Mouse (Mus musculus) kidney, postnatal 10 days (tissue): ENCODE measurements around the gene Cpt1c.

Experiments used
- DNase-seq: peaks from one replicate; pipeline ENCODE4 v3.0.0; 2021; ENCODE audit warnings: mixed read lengths

Cpt1c gene

DNA sequence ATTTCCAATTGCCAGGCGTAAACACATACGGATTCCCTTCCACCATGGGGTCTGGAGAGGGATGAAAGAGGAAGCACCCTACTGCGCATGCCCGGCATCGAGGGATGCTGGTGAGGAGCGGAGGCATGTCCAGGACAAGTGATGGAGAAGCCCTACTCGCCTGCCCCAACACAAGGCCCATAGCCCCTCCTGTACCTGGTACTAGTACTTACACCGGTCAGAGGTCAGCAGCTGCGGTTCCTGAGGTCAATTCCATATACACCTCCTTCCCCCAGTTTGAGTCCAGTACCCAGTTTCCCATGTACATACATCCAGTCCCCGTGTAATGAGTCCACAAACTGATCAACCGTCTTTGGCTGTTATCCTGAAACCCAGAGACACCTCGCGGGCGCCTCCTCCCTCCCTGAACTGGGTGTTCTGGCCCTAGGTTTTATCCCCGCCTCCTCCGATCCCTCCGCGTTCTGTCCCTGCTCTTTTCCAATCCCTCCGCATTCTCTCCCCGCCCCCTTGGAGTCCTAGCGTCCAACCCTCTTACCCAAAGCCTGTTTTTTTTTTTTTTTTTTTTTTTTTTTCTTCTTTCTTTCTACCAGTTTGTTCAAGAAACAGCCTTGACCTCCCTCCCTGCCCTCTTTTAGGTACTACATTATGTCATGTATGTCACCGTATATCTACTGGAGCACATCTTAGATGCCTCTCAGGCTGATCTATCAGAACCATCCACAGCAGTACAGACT lies at the start of gene Cpt1c:
Gene Cpt1c (minus strand): TSS at position 469 of the 734 bp plus-strand sequence.
- peak; percentile 88 for DNase-seq

DNA sequence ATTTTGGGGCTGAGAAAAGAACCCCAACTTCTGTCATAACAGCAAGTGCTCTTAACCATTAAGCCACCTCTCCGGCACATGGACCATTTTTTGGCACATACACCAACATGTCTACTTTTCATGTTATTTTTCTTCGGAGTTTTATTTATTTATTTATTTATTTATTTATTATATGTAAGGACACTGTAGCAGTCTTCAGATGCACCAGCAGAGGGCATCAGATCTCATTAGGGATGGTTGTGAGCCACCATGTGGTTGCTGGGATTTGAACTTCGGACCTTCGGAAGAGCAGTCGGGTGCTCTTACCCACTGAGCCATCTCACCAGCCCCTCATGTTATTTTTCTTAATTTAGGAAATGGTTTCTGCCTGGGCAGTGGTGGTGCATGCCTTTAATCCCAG lies 49.1 kb upstream of the Cpt1c start:
- DNase-seq, result peak; percentile 48

DNA sequence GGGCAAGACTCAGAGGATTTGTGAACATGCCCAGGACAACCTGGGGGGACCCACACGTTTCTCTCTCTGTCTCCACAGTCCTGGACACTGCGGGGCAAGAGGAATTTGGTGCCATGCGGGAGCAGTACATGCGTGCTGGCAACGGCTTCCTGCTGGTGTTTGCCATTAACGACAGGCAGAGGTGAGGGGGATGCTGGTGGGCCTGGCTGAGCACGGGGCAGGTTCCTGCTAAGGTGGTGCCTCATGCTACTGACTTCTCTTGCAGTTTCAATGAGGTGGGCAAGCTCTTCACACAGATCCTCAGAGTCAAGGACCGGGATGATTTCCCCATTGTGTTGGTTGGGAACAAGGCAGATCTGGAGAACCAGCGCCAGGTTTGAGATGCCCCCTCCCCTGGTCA lies 45.6 kb upstream of the Cpt1c start:
- no peak for DNase-seq

DNA sequence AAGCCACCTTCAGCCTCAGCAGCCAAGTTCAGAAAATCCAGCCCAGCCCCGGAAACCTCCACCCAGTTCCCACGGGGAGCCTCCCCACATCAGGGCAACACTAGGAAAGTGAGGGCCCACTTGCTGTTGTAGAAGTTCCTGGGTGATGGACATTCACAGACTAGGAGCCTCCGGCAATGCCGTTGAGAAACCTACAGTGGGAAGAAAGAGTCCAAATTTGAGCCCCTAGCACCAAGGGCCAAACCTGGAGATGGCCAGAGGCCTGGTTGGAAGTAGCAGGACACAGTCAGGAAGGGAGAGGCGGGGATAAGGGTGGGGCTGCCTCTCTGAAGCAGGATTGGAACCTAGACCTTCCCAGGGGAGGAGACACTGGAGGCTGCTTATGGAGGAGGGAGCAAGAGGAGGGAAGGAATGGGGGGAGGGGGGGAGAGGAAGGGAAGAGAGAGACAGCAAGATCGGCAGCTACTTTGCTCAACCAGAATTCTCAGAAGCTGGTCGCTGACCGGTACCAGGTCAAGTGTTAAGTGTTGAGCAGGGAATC lies 44.5 kb upstream of the Cpt1c start:
- DNase-seq, result peak; percentile 79

DNA sequence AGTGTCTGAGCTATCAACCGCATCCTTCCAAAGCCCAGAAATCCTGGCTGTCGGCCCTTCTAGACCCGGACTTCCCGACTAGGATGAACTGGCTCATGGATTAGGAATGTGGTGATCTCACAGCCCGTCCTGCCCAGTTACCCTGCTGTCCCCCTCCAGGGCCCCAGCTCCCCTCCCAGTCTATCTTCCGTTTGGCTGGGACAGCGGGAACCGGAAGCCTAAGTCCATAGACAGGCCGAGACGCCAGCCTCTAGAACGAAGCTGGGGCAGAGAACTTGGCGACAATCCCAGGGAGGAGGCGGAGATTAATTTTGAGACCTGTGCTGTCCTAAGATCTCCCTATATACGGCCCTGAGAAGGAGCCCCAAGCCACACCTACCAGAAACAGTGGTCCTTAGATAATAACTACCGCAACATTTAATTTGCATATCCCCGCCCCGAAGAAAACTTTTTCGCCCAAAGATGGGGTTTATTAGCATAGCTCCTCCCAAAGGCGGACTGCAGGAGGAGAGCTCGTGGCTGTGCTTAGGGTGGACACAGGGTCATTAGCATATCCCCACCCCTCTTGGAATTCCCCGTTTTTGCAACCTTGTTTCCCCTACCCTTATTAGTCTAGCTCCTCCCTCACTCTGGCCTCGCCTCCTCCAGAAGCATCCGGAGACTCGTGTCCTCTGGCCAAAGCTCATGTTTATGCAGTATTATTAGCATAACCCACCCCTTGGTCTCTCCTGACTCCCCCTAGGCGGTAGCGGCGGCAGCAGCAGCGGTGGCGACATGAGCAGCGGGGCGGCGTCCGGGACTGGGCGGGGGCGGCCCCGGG lies 42.8 kb upstream of the Cpt1c start, which contains the start of gene Rras:
Gene Rras (plus strand): TSS at position 720 of the 820 bp plus-strand sequence.
- peak; percentile 94 for DNase-seq

DNA sequence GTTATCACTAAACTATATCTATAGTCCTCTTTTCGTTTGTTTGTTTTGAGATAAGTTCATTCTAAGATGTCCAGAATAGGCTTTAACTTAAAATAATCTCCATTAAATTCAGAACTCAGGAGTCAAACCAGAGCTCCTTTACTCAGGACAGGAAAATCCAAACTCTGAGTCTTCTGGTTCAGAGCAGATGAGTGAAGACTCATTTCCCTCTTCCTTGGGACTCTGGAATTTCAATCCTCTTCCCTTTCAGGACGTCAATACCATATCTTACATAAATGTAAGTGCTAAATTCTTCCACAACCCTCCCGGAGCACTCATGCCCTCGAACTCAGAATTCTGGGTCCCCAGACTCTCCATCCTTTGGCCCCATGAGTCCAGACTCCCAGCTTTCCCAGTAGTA lies 42.1 kb upstream of the Cpt1c start:
- DNase-seq, result no peak

DNA sequence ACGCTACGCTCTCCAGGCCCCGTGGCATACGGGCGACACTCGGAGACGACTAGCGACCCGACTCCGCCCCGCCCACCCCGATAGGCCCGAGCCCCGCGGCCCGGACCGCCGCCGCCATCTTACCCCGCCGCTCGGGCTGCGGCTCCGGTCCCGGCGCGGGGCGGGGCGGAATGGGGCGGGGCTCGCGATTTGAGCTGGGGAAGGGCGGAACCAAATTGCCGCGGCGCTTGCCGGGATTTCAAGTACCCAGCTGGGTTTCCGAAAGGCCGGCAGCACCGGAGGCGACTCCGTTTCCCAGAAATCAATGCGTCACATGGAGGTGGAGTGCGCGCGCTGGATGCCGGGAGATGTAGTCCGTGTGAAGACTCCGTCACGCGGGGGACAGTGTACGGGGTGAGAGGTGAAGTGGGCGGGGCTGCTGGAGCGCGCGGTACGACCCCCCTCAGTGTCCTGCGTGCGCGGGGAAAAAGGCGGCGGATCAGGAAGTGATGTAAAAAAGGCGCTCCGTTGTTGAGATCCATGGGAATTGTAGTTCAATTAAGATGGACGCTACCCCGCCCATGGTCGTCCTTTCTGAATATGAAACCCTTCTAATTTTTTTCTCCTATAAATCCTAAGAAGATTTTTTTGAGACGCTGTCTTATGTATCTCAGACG lies 41.4 kb upstream of the Cpt1c start, which contains the start of gene Scaf1:
Gene Scaf1 (minus strand): TSS at position 407 of the 656 bp plus-strand sequence.
- peak; percentile 100 for DNase-seq

DNA sequence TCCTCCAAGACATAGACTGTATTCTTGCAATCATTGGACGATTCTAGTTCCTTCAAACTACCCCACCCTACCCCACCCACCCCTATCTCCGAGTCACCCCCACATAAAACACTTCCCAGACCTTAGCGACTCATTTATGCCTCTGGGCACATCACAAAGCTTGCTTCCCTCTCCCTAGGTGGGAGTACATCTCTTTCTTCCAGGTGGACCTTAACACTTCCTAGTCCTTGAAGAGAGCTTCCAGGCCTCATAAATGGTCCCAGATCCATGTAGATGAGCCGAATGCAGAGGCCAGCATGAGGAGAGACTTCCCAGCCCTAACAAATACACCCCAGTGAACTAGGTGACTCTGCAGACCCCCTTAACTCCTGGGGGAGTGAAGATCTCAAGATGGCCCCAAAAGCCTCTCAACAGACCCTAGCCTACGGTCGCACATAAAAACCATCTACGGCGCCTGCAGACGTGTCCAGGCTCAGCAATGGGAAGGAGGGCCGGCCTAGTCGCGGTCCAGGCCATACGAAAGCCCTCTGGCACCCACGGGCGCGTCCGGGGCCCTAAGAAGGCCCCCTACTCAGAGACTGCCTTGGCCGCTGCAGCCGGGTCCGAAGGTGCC lies 40.8 kb upstream of the Cpt1c start:
- no peak for DNase-seq

DNA sequence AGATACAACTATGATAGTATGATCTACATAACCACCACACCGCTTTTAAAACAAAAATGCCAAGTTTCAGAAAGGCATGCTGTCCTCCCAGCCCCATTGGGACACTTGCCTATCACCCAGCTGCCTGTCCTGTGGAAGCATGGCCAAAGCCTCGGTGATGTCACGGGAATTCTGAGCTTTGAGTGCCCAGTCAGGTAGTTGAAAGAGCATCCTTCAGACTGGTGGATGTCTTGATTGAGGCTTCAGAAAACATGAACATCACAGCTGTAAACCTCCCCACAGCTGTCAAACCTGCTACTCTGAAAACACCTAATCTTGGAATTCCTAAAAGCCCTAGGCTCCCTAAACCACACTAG lies 39.4 kb upstream of the Cpt1c start:
- no peak for DNase-seq

DNA sequence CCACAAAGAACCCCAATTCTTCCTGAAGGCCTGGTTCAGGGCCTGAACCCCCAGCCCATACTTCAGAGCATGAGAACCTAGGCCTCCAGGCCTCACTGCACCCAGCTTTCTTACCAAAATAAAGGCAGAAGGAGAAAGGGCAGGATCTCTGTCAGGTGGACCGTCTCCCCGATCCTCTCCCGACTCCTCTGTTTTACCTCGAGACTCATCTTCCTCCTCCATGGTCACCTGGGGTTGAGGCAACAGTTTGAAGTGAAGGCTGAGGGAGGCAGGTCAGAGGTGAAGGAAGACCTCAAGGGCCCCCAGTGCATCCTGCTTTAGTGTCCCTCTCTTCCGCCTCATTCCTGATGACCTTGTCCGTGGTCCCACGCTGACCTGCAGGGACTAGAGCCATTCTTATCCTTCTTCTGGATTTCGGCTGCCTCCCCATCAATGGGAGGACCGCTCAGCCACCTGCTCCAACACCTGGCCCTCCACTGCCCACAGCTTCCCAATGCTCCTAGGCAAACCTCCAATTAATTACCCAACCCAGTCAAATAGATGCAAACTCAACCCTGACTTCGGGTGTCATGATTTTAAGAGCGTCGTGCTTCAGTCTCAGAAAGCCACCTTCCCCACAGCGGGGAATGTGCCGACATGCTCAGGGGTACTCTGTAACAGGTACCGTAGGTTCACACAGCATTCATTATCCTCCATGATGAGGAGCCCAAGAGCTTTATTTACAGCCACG lies 38.9 kb upstream of the Cpt1c start:
- no peak for DNase-seq

DNA sequence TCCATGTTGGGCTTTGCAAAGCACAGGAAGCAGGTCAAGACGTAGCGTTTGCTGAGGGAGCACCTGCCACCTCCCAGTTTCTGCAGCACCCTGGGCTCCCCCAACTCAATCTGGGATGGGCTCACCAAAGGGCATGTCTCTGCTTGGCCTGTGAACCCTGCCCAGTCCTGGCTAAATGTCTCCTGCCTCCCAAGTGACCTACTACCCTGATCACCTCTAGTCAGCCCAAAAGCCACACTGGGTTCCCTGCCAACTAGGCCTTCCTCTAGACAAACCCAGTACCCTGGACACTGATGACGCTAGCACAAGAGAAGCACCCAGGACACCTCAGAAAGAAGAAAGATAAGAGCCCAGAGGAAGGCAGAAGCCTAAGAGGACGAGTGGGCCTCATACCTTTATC lies 38.2 kb upstream of the Cpt1c start:
- DNase-seq, result no peak

DNA sequence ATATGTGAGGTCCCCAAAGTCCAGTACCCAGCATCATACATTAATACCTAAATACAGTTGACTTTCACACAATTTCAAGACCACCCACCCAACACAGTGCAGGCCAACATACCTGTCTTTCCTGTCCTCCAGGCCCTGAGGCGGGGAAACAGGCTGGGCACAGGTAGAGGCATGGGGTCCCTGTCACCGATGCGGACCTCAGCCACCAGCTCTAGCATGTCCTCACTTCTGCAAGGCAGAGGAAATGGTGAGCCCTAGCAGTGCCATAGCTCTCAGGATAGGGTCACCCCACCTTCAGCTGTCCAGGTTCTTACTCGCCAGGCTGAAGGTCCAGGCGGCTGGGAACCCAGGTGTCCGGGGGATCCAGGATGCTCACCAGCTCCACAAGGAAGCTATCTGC lies 37.4 kb upstream of the Cpt1c start:
- no peak for DNase-seq

DNA sequence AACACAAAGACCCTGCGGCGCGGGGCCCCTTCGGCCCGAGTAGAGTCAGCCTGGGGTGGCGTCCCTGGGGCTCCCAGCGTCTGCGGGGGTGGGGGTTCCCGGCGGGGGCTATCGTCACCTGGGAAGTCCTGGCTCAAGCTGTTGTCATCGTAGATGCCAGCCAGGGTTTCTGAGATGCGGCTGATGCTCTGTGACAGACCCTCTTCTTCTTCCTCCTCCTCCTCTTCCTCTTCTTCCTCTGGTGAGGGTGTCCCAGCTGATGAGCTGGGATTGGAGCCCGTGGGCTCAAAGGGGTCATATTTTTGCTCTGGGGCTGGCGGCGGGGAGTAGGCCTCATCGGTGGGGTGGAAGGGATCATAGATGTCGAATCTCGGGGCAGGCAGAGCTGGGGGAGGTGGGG lies 33.8 kb upstream of the Cpt1c start:
- no peak for DNase-seq

DNA sequence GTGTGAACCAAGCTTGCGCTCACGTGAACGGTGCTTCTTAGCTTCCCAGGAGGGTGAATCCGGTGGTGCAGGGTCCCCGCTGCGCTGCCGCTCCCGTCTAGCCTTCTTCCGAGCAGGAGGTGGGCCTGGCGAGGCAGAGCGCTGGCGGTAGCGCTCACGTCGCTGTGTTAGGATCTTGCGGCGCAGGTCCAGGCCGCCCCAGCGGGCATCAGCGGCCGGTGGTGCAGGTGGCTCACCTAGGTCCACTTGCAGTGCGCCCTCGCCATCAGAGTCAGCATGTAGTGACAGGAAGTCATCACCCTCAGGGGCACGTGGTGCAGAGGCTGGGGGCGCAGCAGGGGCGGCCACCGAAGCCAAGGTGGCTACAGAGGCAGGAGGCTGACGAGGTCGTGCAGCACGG lies 33.2 kb upstream of the Cpt1c start:
- no peak for DNase-seq

DNA sequence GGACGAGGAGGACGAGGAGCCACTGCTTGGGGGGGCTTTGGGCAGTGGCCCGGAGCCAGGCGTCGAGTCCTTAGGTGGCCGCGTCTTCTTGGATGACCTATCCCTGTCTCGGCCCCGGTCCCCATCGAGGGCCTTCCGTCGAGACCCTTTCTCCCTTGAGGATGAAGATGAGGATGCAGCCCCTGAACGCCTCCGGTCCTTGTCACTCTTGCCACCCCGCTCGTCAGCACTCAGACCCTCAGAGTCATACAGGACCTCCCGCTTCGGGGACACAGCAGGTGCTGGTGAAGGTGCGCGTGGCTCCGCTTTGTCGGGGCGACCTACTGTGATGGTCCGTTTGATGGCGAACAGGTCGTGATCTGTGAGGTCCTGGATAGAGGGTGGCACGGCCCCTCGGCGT lies 32.5 kb upstream of the Cpt1c start:
- no peak for DNase-seq

DNA sequence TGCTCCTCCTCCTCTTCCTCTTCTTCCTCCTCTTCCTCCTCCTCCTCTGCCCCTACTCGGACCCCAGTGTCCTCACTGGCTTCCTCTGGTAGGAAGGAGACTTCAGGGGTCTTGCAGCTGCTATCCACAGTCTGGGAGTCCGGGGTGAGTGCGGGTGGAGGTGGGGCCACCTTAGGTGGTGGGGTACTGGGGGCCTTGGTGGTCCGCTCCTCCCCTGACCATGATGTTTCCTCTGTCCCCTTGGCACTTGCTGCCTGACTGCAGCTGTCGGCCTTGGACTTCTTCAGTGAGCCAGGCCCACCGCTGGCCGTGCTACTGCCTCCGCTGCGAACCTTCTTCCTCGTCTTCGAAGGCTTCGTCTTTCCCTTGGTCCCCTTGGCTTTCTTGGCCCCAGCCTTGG lies 31.9 kb upstream of the Cpt1c start:
- no peak for DNase-seq

DNA sequence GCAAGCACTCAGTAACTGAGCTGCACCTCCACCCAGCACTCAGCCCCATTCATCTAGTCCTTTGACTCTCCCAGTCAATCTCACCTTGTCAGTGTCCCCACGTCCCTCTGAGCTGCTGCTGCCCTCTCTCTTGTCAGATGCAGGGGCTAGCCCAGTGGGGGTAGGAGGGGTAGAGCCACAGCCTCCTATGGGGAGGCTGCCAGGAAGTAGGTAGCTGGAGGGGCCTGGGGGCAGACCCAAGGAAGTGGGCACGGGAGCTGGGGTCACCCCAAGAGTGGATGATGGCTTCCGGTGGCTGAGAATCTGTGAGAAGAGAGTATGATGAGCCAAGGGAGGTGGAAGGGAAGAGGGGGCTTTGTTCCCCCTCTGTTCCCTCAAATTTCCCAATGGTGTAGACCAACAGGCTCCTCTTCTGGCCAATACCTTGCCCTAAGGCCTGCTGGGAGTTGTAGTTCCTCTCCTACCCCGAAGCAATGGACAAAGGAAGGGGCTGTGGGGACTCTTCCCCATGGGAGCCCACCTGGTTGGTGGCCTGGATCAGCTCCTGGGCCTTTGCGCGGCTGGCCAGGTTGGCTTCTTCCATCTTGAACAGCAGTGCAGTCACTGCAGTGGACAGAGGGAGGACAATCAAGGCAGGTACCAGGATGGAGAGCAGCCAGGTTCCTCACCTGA lies 30.8 kb upstream of the Cpt1c start:
- DNase-seq, result no peak

DNA sequence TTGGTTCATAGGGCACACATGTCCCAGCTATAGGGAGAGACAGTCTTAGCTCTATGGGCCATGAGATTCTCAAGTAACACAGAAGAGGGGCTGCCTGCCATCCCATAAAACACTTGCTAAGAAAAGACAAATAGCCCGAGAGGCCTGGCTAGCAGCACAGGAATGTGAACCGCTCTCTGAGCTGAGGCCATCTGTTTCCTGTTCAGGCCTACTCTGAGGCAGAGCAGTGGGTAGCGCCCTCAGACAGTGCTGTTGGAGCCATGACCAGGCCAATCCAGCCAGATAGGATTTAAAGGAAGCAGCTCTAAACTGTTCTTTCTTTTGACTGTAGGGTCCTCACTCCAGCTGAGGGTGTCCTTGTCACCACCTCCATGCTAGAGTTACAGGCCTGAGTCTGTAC lies 29.9 kb upstream of the Cpt1c start:
- DNase-seq, result peak; percentile 60

DNA sequence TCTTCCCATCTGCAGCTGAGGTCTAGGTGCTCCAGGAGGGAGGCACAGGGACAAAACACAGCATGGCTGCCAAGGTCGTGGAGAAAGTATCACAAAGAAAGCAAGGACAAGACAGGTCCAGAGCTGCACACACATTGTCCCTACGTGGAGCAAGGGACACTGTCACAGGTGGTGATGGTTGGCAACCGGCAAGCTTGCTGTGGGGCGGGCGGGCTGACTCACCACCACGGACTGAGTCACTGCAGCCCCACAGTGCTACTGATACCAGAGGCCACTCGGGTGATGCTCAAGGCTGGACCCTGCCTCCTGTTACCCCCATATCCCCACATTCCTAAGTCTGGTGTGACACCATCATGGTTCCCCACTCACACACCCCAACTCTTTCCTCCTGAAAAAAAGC lies 27.8 kb upstream of the Cpt1c start:
- DNase-seq, result no peak

DNA sequence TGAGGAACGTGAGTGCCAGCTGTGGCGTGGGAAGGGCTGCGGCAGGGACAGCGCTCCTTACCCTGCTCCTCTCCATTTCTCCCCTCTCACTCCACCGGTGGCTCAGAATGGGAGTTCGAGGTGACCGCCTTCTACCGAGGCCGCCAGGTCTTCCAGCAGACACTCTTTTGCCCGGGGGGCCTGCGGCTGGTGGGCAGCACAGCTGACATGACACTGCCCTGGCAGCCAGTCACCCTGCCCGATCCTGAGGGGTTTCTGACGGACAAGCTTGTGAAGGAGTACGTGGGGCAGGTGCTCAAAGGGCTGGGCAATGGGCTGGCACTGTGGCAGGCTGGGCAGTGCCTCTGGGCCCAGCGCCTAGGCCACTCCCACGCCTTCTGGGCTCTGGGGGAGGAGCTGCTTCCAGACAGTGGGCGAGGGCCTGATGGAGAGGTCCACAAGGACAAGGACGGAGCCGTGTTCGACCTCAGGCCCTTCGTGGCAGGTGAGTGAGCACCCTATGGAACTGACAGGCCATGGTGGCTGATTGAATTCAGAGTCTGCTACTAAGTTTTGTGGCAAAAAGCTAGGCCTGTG lies 26.0 kb upstream of the Cpt1c start:
- no peak for DNase-seq

DNA sequence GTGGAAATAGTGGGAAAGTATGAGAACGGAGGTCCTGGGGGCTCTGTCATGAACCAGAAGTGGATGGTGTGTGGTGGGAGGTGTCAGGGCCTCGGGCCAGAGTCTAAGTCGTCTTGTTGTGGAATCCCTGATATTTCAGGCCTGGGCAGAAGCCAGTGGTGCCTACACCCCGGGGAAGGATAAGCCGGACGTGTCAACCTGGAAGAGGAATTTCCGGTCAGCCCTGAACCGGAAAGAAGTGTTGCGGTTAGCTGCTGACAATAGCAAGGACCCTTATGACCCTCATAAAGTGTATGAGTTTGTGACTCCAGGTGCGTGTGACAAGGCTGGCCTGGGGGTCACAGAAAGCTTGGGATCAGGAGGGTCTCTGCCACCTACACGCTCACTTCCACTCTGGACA lies 25.1 kb upstream of the Cpt1c start:
- DNase-seq, result no peak
